Mouse (Mus musculus): Measurements from ENCODE around the gene Dnaic1.

GRCm38 (mm10) chr4:41676248-41677005, 106.9 kb downstream of the Dnaic1 start:
- TF ChIP-seq MAFK (IDR thresholded peaks at IDR 0.05; ENCODE audit: insufficient read depth, low read depth, low read length) (no peak), HCFC1 (IDR thresholded peaks at IDR 0.05; ENCODE audit: borderline replicate concordance, insufficient read depth, low read length) (no peak), CHD2 (IDR thresholded peaks at IDR 0.05; ENCODE audit: low read depth, low read length) (no peak), ZNF384 (IDR thresholded peaks at IDR 0.05; ENCODE audit: low read depth, low read length) (no peak), ZC3H11A (IDR thresholded peaks at IDR 0.05; ENCODE audit: borderline replicate concordance, low read depth, low read length) (no peak)
